Mouse (Mus musculus) heart, adult 2 months (tissue): ENCODE data around the gene Aqp11.

Experiments
- CTCF ChIP-seq: fragments of 200-600 bp; IDR thresholded peaks from 2 replicates; pipeline ENCODE4 v1.8.1; 2022; ENCODE audit warnings: antibody characterized with exemption, mild to moderate bottlenecking, moderate library complexity
- POLR2A ChIP-seq: fragments of 200-500 bp; IDR thresholded peaks from 2 replicates; pipeline ENCODE4 v1.6.1; 2011; ENCODE audit warnings: mild to moderate bottlenecking, low read depth, low read length, control low read depth; ENCODE audit not compliant: insufficient read depth

GRCm38 (mm10) chr7:97726080-97726479 is 12.0 kb downstream of the Aqp11 start:
- TF ChIP-seq CTCF = no peak
- no peak for TF ChIP-seq POLR2A
